Mouse (Mus musculus) lung, postnatal 14 days (tissue): ENCODE results near the gene Amz2.
A peak's percentile ranks its signal among the peaks of the same experiment; 100 is the strongest.

Source experiments
- DNase-seq: peaks from one replicate; pipeline ENCODE4 v3.0.0; 2021

Amz2 gene

DNA sequence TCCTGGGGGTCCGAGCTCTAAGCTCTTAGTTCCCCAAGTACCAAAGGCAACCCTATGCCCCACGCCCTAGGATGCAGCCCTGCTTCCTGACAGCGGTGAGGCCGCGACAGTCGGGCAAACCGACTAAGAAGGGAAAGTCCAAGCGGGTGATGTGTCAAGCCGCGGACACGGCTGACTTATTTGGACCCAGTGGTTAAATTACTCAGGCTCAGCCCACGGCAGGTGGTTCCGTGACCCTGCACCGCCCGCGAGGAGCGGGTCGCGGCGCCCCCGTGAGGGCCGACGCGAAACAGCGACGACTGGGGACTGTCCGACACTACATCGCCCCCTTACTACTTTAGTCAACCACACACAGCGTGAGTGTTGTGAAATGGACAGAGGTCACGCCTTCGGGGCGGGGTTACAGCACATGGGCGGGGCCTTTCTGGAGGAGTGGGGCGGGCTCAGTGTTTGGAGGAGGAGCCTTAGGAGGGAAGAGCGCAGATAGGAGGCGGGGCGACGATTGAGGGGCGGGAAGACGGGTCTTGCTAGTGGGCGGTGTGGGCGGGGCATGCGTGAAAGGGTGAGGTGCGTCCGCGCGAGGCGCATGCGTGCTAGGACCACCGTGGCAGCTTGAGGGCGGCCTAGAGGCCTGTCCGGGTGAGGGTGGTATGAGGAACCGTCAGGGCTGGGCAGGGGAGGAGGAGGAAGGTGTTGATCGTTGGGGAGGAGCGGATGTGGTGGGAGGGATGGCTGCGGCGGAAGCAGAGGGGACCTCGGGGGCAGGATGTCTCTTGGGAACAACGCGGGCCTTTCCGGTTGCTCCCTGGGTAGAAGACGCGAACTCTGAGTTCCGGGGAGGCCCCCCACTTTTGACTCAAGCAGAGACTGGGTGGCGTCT, at the start of gene Amz2:
TSS of gene Amz2 (plus strand) at position 555 of the 880 bp plus-strand sequence.
- peak; percentile 100 for DNase-seq

- DNase-seq, result no peak
These were observed 49.1 kb upstream of the Amz2 start for GRCm38 (mm10) chr11:109376484-109377143.

DNA sequence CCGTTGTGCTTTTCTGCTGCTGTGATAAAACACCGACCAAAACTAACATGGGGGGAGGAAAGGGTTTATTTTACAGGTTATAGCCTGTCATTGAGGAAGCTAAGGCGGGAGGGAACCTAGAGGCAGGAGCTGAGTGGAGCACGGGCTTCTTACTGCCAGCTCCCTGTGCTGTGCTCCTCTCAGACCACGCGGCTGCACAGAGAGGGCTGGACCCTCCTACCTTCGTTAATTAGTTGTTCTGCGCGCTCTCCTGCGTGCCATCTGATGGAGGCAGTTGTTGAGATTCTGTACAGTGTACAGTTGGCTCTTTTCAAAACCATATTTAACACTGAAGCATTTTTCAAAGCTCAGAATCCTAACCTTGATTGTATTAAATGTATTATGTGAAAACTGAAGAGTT, 48.3 kb upstream of the Amz2 start:
- DNase-seq, result no peak

DNA sequence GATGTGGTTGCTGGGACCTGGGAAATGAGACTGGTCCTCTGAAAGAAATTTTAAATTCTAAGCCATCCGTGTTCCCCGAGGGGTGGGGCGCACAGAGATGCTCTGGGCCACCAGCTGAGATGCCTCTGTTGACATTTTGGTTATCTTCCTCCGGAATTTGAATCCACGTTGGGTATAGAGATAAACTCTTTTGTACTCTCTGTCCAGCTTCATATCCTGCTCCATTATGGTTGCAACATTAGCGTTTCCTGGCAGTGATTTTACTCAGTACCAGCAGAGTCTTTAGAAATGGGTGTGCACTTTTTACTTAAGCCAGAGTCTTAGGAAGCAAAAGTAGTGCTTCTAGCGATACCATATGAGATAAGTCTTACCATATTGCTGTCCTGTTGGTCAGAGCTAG, 47.7 kb upstream of the Amz2 start:
- peak; percentile 43 for DNase-seq

DNA sequence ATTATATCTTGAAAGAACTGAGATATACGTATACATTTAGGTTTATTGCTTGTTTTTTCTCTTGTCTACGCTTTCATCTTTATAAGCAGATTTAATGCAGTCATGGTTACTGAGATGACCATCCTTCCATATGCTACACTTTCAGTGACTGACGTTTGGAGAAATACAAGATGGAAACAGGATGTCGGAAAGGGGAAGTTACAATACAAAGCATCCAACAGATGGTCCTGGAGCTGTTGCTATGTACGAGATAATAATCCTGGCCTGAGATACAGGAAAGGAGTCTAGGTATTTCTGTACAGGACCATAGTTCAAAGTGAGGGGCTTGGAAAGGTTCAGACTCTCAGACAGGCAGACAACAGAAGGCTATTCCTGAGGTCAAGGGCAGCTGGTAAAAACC, 45.1 kb upstream of the Amz2 start:
- no peak for DNase-seq

GRCm38 (mm10) chr11:109385296-109385695, 40.5 kb upstream of the Amz2 start:
- no peak for DNase-seq

DNA sequence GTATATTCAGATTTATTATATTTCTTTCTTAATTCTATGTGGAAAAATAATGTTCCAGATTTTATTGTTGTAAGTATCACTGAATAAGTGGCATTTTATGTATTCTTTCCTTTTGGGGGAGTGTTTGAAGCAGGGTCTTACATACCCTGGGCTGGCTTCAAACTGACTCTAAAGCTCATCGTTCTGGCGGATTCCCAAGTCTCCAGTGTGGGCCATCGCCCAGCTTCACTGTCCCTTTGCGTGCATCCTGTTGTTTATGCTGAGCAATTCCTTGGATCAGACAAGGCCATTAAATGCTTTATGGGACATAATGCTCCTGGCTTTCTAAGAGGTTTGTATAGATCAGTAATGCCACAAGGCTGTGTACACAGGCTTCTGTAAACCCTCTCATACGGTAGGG, 36.7 kb upstream of the Amz2 start:
- DNase-seq, result peak; percentile 59

DNA sequence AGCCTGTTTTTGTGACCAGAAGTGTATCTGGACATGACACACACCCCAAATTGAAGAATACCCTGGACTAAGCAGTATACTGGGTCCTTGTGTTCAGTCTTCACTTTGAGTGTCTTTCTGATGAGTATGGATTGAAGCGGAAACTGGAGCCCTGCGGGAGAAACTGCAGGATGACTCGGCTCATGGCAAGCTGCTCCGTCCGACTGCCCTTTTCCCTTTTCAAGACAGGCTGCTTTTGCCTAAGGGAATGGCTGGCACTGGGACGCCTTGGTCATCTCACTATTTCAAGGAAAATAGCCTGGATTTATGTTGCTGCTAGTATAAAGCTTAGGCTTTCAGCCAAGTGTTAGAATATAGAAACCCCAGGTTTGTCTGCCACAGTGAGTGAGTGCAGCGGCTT, 34.5 kb upstream of the Amz2 start:
- DNase-seq, result no peak

DNA sequence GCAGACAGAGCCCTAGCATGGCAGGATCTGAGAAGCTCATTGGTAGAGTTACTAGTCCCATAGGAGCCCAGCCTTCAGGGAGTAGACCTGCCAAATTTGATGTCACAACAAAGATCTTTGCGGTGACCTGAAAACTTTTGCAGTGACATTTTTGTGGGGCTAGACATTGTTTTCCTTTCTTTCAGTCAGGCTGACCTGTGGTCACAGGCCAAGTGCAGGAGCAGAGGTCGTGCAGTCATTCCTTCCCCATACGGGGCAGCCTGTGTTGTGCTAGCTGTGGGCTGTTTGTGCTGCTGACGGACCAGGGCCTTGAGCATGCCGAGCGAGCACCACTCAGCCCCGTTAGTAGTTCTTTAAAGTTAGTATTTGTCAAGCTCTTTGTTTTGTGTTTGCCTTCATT, 34.0 kb upstream of the Amz2 start:
- DNase-seq, result no peak

- DNase-seq, result no peak
These were observed 33.1 kb upstream of the Amz2 start for GRCm38 (mm10) chr11:109392601-109393000.

- no peak for DNase-seq
These were observed 31.0 kb upstream of the Amz2 start for GRCm38 (mm10) chr11:109394758-109395157.

DNA sequence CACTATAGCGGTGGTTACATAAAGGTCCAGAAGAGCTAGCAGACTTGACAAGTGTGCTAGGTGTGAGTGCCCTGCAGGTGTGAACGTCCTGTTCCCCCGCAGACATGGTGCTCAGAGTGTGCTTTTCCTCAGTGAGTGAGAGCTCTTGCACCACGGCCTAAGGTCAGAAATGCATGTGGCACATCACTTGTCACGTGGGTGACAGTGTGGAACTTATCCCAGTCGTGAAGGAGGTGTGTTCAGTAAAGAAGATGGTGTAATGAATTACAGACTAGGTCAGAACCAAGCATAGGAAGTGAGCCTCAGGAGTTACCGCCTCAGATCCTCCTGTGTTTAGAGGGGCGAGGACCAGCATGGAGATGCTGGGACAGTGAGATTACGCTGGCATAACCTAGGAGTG, 30.5 kb upstream of the Amz2 start:
- DNase-seq, result no peak

GRCm38 (mm10) chr11:109406431-109406830, 19.3 kb upstream of the Amz2 start:
- no peak for DNase-seq

DNA sequence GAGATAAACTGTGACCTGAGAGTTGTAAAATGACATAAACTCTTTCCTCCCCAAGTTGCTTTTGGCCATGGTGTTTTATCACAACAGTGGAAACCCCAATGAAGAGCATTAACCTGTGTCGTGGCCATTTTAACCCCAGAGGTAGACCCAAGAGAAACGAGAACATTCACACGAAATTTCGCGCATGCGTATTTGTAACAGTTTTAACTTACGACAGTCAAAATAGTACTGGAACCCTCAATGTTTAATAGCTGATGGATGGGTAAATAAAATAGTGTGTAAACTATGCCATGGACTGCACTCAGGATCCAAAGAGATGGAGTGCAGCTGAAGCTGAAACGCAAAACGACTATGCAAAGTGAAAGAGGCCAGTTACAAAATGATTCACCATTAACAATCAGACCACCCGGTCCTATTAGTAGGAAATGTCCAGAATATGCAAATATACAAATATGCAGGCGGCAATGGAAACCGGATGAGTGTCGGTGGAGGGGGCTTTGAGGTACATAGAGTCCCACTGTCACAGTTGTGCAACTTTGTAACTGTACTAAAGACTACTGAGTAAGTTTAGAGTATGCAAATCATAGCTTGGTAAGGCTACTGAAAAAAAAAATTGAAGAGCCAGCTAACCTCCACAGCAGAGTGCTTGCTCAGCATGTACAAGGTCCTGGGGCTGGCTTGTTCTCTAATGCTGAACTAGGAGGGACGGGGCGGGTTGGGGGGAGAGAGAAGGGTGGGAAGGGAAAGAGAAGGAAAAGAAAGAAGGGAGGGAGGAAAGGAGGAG, 15.4 kb upstream of the Amz2 start:
- DNase-seq, result no peak

DNA sequence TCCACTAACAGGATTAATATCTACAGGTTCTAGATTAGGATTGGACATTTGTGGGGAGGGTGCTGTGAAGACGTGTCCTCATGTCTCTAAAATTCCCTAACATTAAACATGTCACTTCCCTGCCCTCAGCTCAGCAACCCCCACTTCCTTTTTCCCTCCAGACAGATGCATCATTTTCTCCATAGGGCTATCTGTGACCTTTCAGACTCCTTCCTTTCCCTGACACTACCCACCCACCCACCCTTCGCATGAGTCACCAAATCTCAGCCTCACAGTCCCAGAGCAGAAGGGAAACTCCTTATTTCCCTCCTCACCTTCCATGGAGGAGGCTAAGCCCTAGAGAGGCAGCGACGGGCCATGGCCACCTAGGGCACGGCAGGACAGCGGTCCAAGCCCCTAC, 12.1 kb upstream of the Amz2 start, which contains the start of gene 9930022D16Rik:
TSS of gene 9930022D16Rik (plus strand) at position 301 of the 400 bp plus-strand sequence.
- DNase-seq, result no peak

GRCm38 (mm10) chr11:109414802-109415201, 10.9 kb upstream of the Amz2 start:
- DNase-seq, result no peak

DNA sequence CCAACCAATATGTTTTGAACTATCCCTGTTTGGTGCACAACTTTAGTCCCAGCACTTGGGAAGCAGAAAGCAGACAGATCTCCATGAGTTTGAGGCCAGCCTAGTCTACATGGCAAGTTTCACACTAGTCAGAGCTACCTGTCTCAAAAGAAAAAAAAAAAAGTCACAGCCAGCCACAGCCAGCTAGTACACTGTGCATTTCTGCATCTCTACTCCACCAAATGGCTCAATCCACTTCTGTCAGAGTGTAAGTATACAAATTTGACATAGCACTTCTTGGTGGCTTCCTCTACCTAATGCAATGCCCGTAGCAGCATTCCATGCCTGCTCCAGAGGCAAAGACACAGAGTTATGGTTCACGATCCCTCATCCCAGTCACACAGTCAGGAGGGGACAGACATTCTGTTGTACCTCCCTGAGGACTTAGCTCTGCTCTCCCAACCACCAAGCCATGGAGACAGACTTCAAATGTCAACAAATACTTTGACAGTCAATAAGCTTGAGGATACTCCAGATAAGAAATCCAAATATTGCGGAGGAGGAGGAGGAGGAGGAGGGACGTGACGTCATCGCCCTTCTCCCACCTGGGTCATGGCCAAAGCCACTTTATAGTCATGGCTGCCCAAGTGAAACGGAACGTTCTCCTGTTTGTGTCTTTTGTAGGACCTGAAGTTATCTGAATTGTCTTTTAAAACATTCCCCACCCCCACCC, 8.9 kb upstream of the Amz2 start:
- peak; percentile 77 for DNase-seq

- no peak for DNase-seq
These were observed 8.2 kb upstream of the Amz2 start for GRCm38 (mm10) chr11:109417472-109418040.

DNA sequence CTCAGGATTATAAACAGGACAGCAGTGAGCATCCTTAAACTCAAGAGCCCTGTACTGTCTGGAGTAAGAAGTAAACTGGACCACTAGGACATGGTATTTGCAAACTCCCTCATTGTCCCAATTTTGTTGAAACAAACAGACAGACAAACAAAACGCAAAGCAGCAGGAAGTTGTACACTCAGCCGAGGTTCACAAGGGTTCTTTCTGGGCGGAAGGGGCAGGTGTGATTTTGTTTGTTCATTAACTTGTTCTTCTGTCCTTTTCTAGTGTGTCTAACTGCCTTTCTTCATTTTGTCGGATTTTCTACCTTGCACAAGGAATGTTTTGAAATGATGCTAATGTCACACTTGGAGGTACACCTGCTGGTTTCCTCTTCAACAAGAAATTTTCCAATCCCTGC, 6.3 kb upstream of the Amz2 start:
- DNase-seq, result no peak

GRCm38 (mm10) chr11:109419961-109420566, 5.7 kb upstream of the Amz2 start:
- DNase-seq, result peak; percentile 15

DNA sequence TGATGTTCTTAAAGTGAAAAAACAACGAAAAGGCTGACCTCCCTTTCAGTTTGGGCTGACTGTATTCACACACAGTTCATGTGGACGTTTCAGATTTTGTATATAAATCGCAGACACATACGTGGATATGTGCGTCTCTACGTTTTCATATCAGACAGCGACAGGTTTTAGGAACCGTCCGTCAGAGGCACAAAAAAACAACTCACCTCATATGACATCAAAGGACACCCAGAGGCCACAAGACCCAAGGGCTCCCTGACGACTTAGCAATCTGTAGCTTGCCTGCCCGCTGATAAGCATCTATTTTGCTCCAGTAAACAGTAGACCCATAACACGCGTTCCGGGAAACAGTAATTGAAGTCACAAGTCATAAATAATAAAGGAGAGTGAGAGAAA, 5.2 kb upstream of the Amz2 start:
- no peak for DNase-seq

DNA sequence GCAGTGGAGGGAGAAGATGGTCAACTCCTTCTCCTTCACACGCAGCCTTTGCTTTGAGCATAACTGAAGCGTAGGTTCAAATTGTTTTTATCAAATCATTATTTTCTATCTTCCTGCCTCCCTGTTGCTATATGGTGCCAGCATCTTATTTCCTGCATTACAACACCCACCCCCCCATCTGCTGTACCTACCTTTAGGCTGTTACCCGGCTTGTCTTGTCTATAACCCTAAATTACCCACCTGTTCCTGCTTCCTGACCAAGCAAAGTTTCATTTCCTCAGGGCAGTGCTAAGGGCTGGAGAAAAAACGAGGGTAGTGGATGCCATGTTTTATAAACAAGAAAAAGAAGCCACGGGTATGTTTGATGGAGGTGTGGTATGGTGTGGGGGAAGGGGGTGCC, 4.5 kb upstream of the Amz2 start:
- DNase-seq, result no peak
